15 mouse cellular contexts compared by ENCODE assay signal in genomic region chr9:107009841-107010240, GRCm38 (mm10).
"Had no signal": no experiment of that assay in that cellular context is flagged by ENCODE, and none has a peak within 500 bp of the region (broad histone marks: within the 10 kb centered on the region; RNA-seq: fewer than 3 reads in every experiment).

No protein-coding gene starts in this region.

- H3K27me3 ChIP-seq: kidney, embryonic 15.5 days; limb, embryonic 13.5 days; midbrain, embryonic 12.5 days; neural tube, embryonic 13.5 days had no signal

- ATAC-seq: midbrain, embryonic 16.5 days had no signal

- DNase-seq: kidney, adult 18-20 months; kidney, postnatal 14 days; left cerebral cortex, postnatal 4 days; lung, adult 18-20 months; retina, postnatal 1 day; right cerebral cortex, postnatal 4 days; spleen, adult 18-20 months; thymus, adult 2 months; thymus, postnatal 25 days had no signal

- H3K4me2 ChIP-seq: kidney, embryonic 15.5 days; limb, embryonic 13.5 days; midbrain, embryonic 12.5 days; neural tube, embryonic 13.5 days had no signal

- H3K4me1 ChIP-seq: kidney, embryonic 15.5 days; limb, embryonic 13.5 days; midbrain, embryonic 12.5 days; neural tube, embryonic 13.5 days had no signal

- H3K4me3 ChIP-seq: kidney, embryonic 15.5 days; limb, embryonic 13.5 days; midbrain, embryonic 12.5 days; neural tube, embryonic 13.5 days had no signal

- H3K36me3 ChIP-seq: kidney, embryonic 15.5 days; limb, embryonic 13.5 days; midbrain, embryonic 12.5 days; neural tube, embryonic 13.5 days had no signal

- H3K9me3 ChIP-seq: kidney, embryonic 15.5 days; limb, embryonic 13.5 days; midbrain, embryonic 12.5 days; neural tube, embryonic 13.5 days had no signal

- H3K9ac ChIP-seq: kidney, embryonic 15.5 days; limb, embryonic 13.5 days; liver, embryonic 14.5 days; midbrain, embryonic 12.5 days; neural tube, embryonic 13.5 days had no signal

- H3K27ac ChIP-seq: kidney, embryonic 15.5 days; limb, embryonic 13.5 days; liver, embryonic 14.5 days; midbrain, embryonic 12.5 days; neural tube, embryonic 13.5 days had no signal
